ENCODE assay signal across 35 mouse cellular contexts in the genomic region with DNA sequence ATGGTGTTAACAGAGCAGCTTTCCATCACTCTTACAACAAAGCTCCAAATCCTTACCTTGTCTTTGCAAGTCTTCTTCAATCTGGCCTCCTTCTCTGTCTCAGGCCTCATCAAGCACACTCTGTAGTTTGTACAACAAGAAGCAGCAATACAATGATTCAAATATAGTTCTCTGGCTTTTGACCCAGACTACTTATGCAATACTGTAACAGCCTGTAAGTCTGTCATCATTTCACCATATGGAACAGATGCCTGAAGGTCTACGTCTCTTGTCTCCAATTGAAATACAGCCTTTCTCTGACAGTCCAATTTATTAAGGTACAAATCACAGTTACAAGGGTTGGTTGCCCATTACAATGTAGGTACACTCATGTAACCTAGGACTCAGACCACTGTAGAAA.
"Had no signal": no experiment of that assay in that cellular context is flagged by ENCODE, and none has a peak within 500 bp of the region (broad histone marks: within the 10 kb centered on the region; RNA-seq: fewer than 3 reads in every experiment).

No protein-coding gene starts in this region.

- H3K9ac ChIP-seq: heart, embryonic 12.5 days; heart, embryonic 13.5 days; heart, embryonic 15.5 days; hindbrain, embryonic 12.5 days; hindbrain, embryonic 13.5 days; hindbrain, embryonic 14.5 days; hindbrain, embryonic 15.5 days; intestine, embryonic 15.5 days; kidney, embryonic 15.5 days had no signal

- H3K9me3 ChIP-seq: heart, embryonic 10.5 days; heart, embryonic 12.5 days; heart, embryonic 13.5 days; heart, embryonic 15.5 days; hindbrain, embryonic 10.5 days; hindbrain, embryonic 12.5 days; hindbrain, embryonic 13.5 days; hindbrain, embryonic 15.5 days; intestine, embryonic 15.5 days; kidney, embryonic 15.5 days had no signal

- H3K27me3 ChIP-seq: heart, embryonic 12.5 days; heart, embryonic 13.5 days; heart, embryonic 15.5 days; hindbrain, embryonic 12.5 days; hindbrain, embryonic 13.5 days; hindbrain, embryonic 15.5 days; intestine, embryonic 15.5 days; kidney, embryonic 15.5 days had no signal

- H3K4me3 ChIP-seq: heart, adult 2 months; heart, embryonic 10.5 days; heart, embryonic 12.5 days; heart, embryonic 13.5 days; heart, embryonic 15.5 days; hindbrain, embryonic 10.5 days; hindbrain, embryonic 12.5 days; hindbrain, embryonic 13.5 days; hindbrain, embryonic 15.5 days; intestine, embryonic 15.5 days; kidney, embryonic 15.5 days; layer of hippocampus, adult 2 months had no signal

- H3K4me1 ChIP-seq: heart, embryonic 10.5 days; heart, embryonic 12.5 days; heart, embryonic 13.5 days; heart, embryonic 15.5 days; hindbrain, embryonic 10.5 days; hindbrain, embryonic 12.5 days; hindbrain, embryonic 13.5 days; hindbrain, embryonic 15.5 days; intestine, embryonic 15.5 days; kidney, embryonic 15.5 days had no signal

- DNase-seq: heart, adult 2 months; heart, postnatal 10 days; heart, postnatal 14 days; heart, postnatal 36 days; heart, postnatal 4 days; kidney, adult 11 months; kidney, adult 18-20 months; kidney, adult 2 months; kidney, adult 8-10 months; kidney, adult 9 months; kidney, postnatal 10 days; kidney, postnatal 14 days; kidney, postnatal 25 days; kidney, postnatal 36 days; kidney, postnatal 4 days; layer of hippocampus, postnatal 36 days had no signal

- H3K27ac ChIP-seq: heart, adult 2 months; heart, embryonic 10.5 days; heart, embryonic 13.5 days; heart, embryonic 15.5 days; hindbrain, embryonic 10.5 days; hindbrain, embryonic 12.5 days; hindbrain, embryonic 13.5 days; hindbrain, embryonic 14.5 days; hindbrain, embryonic 15.5 days; hindbrain, postnatal 0 days; intestine, embryonic 15.5 days; kidney, embryonic 15.5 days; kidney, postnatal 0 days; layer of hippocampus, adult 2 months had no signal

- ATAC-seq: hindbrain, embryonic 16.5 days; hindbrain, postnatal 0 days; inflammation-experienced regulatory T-cells, adult 6 months; intestine, embryonic 15.5 days; intestine, embryonic 16.5 days; intestine, postnatal 0 days had no signal

- H3K4me2 ChIP-seq: heart, embryonic 11.5 days; heart, embryonic 12.5 days; heart, embryonic 13.5 days; heart, embryonic 15.5 days; hindbrain, embryonic 12.5 days; hindbrain, embryonic 13.5 days; hindbrain, embryonic 14.5 days; hindbrain, embryonic 15.5 days; intestine, embryonic 15.5 days; kidney, embryonic 15.5 days had no signal

- H3K36me3 ChIP-seq: heart, embryonic 10.5 days; heart, embryonic 12.5 days; heart, embryonic 13.5 days; heart, embryonic 15.5 days; hindbrain, embryonic 10.5 days; hindbrain, embryonic 12.5 days; hindbrain, embryonic 13.5 days; hindbrain, embryonic 15.5 days; intestine, embryonic 15.5 days; kidney, embryonic 15.5 days had no signal
